Mouse (Mus musculus) CD4-positive, CD25-positive, alpha-beta regulatory T cell, adult 2 months (primary cell): ENCODE results near the gene Galnt15.

Source experiments
- DNase-seq: peaks from one replicate; pipeline ENCODE4 v3.0.0-alpha.2; 2012; ENCODE audit warnings: low read depth, low spot score

Galnt15 gene

GRCm38 (mm10) chr14:32032522-32032921 is 3.7 kb downstream of the Galnt15 start:
- peak; percentile 60 for DNase-seq

- DNase-seq: no peak
Observed at GRCm38 (mm10) chr14:32036482-32036881, 7.7 kb downstream of the Galnt15 start.

- no peak for DNase-seq
Observed at GRCm38 (mm10) chr14:32037661-32038252, 9.0 kb downstream of the Galnt15 start.

DNA sequence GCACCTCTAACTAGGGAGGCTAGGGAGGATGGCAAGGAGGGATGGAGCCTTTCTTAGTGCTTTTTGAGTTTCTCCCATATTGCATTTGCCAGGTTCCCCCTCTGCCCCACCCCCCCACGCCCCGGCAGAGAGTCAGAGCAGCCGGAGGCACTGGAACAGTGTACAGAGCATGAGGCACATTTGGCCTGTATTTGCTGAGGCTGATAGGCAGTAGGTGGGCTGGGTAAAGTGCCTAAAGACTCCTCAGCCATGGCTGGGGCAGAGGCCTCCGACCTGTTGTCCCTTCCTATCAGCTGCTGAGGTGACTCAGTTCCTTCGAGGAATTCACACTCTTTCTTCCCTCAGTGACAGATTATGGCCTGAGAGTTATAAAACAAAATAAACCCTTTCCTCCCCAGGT is 13.3 kb downstream of the Galnt15 start:
- DNase-seq: no peak

DNA sequence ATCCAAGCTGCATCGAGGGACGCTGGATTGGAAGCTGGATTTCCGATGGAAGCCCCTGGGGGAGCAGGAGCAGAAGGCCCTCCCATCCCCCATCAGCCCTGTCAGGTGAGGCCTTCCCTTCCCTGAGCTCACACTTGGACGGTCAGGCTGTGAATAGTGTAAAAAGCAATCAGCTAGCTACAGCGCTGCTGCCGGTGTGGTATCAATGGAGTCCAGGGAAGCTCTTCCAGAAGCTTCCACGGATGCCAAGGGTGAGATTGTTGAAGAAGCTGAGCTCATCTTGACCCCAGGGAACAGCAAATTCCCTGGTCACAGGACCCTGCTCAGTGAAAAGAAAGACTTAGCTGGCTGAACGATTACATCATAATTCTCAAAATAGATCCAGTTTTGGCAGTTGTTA is 17.6 kb downstream of the Galnt15 start:
- DNase-seq: no peak

GRCm38 (mm10) chr14:32050171-32050570 is 21.4 kb downstream of the Galnt15 start:
- no peak for DNase-seq

DNA sequence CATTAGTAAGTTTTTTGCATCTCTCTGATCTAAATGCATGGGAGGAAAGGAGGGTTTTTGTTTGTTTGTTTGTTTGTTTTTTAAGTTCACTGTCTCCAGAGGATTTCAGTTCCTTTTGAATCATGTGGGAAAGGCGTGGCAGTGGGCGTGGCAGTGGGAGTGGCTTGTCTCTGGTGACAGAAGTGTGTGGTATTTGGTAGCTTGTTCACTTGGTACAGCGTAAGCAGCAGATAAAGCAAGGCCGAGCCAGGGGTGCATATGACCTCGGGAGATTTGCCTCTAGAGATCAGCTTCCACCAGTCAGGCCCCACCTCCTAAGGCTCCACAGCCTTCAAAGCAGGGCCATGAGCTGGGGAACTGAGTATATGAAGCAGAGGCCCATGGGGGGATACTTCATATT is 25.1 kb downstream of the Galnt15 start:
- DNase-seq: no peak

GRCm38 (mm10) chr14:32054788-32055187 is 26.0 kb downstream of the Galnt15 start:
- no peak for DNase-seq

- DNase-seq: no peak
Observed at GRCm38 (mm10) chr14:32055781-32056180, 27.0 kb downstream of the Galnt15 start.

GRCm38 (mm10) chr14:32056675-32057074 is 27.9 kb downstream of the Galnt15 start:
- peak; percentile 19 for DNase-seq

GRCm38 (mm10) chr14:32057664-32058063 is 28.9 kb downstream of the Galnt15 start:
- no peak for DNase-seq

DNA sequence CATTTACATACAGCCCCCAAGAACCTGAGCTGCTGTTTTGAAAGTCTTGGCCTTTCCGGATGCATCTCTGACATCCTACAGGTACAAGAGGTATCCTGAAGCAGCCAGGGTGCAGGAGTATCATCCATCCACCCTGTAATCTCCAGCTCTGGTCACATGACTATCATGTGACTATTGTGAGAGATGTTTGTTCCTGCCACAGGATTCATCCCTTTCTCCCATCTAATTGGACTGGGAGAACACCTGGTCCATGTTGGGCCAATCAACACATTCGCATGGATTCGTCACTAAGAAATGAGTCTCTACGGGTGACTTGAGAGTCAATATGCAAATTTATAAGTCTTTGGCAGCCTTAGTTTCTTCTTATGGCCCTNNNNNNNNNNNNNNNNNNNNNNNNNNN is 32.6 kb downstream of the Galnt15 start:
- DNase-seq: no peak

DNA sequence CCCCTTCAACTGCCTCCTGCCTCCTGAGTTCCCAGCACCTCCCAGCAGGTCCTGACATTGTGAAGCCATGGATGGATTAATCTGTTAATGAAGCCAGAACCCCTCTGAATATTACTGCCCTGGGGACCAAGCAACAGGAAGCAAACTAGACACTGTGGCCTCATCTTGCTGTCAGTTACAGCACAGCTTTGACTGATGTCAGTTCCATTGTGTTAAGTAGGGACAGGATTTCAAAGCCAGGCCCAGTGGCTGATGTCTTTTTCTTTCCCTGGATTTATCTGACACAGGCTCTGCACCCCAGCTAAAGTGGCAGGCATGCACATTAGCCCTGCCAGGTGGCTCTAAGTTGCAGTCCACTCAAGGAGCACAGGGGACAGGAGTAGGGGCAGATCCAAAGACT is 44.0 kb downstream of the Galnt15 start:
- no peak for DNase-seq

DNA sequence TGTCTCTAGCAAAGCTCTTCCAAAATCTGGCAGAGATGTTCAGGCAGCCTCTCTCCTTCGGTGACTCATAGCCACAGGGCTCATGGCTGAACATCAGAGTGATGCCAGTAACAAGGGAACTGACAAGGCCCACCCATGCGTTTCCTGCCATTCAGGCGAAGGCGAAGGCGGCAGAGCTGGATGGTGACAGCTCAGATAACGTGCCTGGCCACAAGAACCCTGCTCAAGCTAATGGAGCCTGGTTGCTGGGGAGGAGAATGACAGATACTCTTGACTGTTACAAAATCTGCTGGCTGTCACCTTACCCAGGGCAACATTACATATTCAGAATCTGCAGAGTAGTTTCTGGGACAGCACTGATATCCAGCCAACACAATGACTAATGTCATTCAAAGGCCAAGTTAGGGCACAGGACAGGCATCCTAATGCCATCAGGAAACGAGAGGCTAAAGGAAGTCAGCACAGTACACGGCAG is 44.5 kb downstream of the Galnt15 start:
- no peak for DNase-seq

DNA sequence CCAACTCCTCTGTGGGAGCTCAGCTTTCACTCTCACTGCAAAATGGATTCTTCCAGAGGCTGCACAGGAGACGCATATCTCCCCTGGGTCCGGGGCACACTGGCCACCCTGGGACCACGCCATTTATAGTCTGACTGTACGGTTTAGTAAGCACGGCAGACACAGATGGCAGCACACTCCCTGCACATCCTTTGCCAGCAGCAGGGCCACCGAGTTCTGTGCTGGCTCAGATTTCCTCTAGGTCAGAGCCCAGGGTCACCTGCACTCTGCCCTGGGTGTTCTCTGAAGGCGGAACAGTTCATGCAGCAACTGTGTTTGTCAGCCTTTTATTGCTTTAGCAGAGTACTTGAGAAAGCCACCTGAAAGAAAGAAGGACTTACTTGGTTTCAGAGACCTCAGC is 45.1 kb downstream of the Galnt15 start:
- no peak for DNase-seq

DNA sequence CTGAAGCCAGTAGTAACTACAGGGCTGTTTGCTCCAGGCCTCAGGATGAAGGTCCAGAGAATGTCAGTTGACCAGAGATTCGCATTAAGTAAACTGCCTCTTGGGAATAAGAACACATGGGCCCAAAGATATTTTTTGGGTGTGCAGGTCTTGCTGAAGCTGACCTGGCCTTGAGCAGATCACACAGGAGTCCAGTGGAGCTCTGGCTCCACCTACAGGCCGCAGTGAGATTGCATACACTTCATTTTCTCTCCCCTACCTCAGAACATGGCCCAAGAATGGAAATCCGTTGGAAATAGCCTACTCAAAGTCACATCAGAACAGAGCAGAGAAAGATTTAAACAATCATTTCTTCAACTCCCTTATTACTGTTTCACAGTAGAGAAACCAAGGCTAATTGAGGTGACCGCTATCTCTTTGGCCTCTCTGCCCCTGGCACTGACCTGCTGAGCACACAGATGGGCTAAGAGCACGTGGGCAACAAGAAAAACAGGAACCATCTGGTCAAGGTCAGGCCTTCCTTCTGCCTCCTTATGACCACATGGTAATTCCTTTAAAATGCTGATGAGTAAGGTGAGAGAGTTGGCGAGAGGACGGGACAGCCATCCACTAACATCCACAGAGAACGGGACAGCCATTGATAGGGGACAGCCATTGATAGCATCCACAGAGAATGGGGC is 48.2 kb downstream of the Galnt15 start:
- DNase-seq: peak; percentile 76

DNA sequence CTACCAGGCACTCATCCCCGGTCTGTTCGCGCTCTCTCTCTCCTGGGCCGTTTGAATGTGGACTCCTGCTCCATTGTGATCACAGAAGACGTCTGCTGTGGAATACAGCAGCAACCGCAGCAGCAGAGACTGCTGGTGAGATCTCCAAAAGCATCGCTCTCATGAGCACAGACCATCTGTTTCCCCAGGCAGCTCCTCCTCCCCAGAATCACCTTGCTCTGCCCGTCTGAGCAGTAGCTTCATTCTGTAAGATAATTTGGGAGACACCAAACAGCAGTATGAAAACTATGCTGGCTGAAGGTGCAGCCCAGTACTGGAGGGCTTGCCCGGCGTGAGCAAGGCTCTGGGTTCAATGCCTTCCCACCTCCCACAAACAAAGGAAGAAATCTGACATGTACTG is 52.2 kb downstream of the Galnt15 start:
- no peak for DNase-seq

GRCm38 (mm10) chr14:32082891-32083290 is 54.1 kb downstream of the Galnt15 start:
- no peak for DNase-seq

DNA sequence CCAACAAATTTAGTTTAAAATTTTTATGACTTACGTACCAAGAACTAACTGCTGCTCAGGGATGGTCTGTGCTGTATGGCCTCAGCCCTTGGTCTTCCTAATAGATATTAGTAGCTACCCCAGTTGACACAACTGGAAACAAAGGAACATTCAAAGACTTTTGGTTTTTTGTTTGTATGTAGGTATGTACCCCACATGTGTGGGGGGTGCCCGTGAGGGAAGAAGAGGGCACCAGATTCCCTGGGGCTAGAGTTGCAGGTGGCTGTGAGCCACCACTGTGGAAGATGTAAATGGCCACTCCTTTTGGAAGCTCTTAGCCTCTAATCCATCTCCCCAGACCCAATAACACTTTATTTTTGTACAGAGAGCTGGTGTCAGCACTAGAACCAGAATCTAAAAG is 54.7 kb downstream of the Galnt15 start:
- DNase-seq: no peak

- peak; percentile 92 for DNase-seq
Observed at GRCm38 (mm10) chr14:32084761-32085485, 56.1 kb downstream of the Galnt15 start, which contains the start of gene Oxnad1. Oxnad1 (plus strand) TSS chr14:32085374.

- DNase-seq: peak; percentile 98
Observed at GRCm38 (mm10) chr14:32085486-32086201, 56.9 kb downstream of the Galnt15 start, which contains the start of gene Dph3. Dph3 (minus strand) TSS chr14:32085729.

DNA sequence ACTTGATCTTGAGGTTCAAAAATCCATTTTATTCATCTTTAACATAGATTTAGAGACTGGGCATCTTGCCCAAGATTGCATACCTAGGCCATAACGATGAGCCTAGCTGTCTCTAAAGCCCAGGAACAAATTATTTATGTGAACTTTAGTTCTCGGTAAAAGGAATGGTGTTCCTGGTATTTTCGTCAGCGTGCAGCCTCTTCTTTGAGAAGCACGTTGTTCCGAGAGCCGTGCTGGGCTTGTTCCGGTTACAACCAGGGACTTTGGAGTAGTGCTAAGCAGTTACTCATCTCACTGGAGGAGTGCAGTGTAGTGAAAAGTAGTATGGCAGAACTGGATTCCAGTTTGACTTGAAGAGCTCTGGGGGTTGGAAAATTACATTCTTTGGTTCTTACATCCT is 57.4 kb downstream of the Galnt15 start:
- peak; percentile 33 for DNase-seq
